In the genomic region with DNA sequence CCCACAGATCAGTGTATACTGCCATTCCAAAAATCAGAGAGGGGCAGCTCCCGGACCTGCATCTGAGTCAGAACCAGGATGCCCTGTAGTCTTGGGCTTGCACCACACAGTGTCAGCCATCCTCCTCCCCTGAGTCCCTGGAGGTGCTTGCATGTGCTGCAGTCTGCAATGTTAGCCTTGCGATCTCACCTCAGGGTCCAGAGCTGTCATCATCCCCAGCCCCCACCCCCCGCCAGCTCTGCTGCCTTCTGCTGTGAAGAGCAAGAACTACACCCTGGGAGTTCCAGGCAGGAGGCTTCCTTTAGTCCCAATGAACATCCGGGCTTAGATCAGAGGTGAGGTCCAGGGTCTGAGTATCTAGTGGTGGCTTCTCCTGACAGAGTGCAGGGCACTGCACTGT, we compare ENCODE assay signal across 11 mouse cellular contexts. TPM values are rescaled to one million over a fixed set of nuclear protein-coding genes. Genes with fewer than 3 reads are reported as not detected.
DNase-seq lines count a peak whose midpoint lies in the region; ATAC-seq and TF ChIP-seq lines count a peak whose summit lies in the region.
"Had no signal": no experiment of that assay in that cellular context is flagged by ENCODE, and none has a peak within 500 bp of the region (broad histone marks: within the 10 kb centered on the region; RNA-seq: fewer than 3 reads in every experiment).

No protein-coding gene starts in this region.

- H3K27ac ChIP-seq in forebrain, postnatal 0 days (ENCODE audit: low read depth, low read length) = no peak overlapping the region
- H3K27ac ChIP-seq in forebrain, embryonic 16.5 days (ENCODE audit: low read length) = no peak overlapping the region
- H3K27ac ChIP-seq in midbrain, embryonic 13.5 days = 0 out of 2 replicates have a peak overlapping the region, but pooled peaks have one; percentile 6
- no peak overlapping the region for H3K27ac ChIP-seq in midbrain, embryonic 11.5 days (ENCODE audit: low read depth, low read length)
- H3K27ac ChIP-seq in midbrain, embryonic 16.5 days (ENCODE audit: low read length) = no peak overlapping the region

- H3K4me3 ChIP-seq in forebrain, postnatal 0 days (ENCODE audit: low read depth, low read length) = no peak overlapping the region
- no peak overlapping the region for H3K4me3 ChIP-seq in forebrain, embryonic 16.5 days (replicated peaks; ENCODE audit: low read length)
- H3K4me3 ChIP-seq in midbrain, embryonic 13.5 days (replicated peaks) = no peak overlapping the region
- no peak overlapping the region for H3K4me3 ChIP-seq in midbrain, embryonic 11.5 days (ENCODE audit: low read depth, low read length)
- H3K4me3 ChIP-seq in midbrain, embryonic 16.5 days (ENCODE audit: low read depth, low read length) = no peak overlapping the region

- H3K4me2 ChIP-seq in forebrain, postnatal 0 days (ENCODE audit: low read depth) = no peak overlapping the region
- H3K4me2 ChIP-seq in forebrain, embryonic 16.5 days (ENCODE audit: low read length) = no peak overlapping the region
- no peak overlapping the region for H3K4me2 ChIP-seq in midbrain, embryonic 13.5 days (replicated peaks)
- H3K4me2 ChIP-seq in midbrain, embryonic 11.5 days = no peak overlapping the region
- no peak overlapping the region for H3K4me2 ChIP-seq in midbrain, embryonic 16.5 days (ENCODE audit: low read length)

- H3K36me3 ChIP-seq in forebrain, postnatal 0 days (ENCODE audit: insufficient read depth) = no peaks in the 10 kb centered on the region
- H3K36me3 ChIP-seq in forebrain, embryonic 16.5 days (ENCODE audit: control insufficient read depth, insufficient read depth) = no peaks in the 10 kb centered on the region
- no peaks in the 10 kb centered on the region for H3K36me3 ChIP-seq in midbrain, embryonic 13.5 days
- no peaks in the 10 kb centered on the region for H3K36me3 ChIP-seq in midbrain, embryonic 11.5 days (ENCODE audit: control insufficient read depth, insufficient read depth, low read length)
- no peaks in the 10 kb centered on the region for H3K36me3 ChIP-seq in midbrain, embryonic 16.5 days (ENCODE audit: control insufficient read depth, insufficient read depth, low read length)

- H3K9ac ChIP-seq in forebrain, postnatal 0 days = no peak overlapping the region
- H3K9ac ChIP-seq in forebrain, embryonic 16.5 days (replicated peaks; ENCODE audit: low read depth, low read length) = no peak overlapping the region
- no peak overlapping the region for H3K9ac ChIP-seq in midbrain, embryonic 13.5 days (replicated peaks)
- H3K9ac ChIP-seq in midbrain, embryonic 11.5 days (ENCODE audit: low read length) = no peak overlapping the region
- no peak overlapping the region for H3K9ac ChIP-seq in midbrain, embryonic 16.5 days (ENCODE audit: low read depth, low read length)

- H3K4me1 ChIP-seq in forebrain, postnatal 0 days (ENCODE audit: insufficient read depth) = no peaks in the 10 kb centered on the region
- no peaks in the 10 kb centered on the region for H3K4me1 ChIP-seq in forebrain, embryonic 16.5 days (replicated peaks; ENCODE audit: control insufficient read depth, insufficient read depth, low read length)
- H3K4me1 ChIP-seq in midbrain, embryonic 13.5 days (replicated peaks) = peaks cover 14% of the 10 kb centered on the region
- no peaks in the 10 kb centered on the region for H3K4me1 ChIP-seq in midbrain, embryonic 11.5 days (ENCODE audit: control insufficient read depth, insufficient read depth, low read length)
- peaks cover 13% of the 10 kb centered on the region; the same call in 1 of the 2 replicates for H3K4me1 ChIP-seq in midbrain, embryonic 16.5 days (ENCODE audit: control insufficient read depth, insufficient read depth, low read length)

- no peak for DNase-seq in forebrain, postnatal 0 days
- peak; percentile 45 for DNase-seq in kidney, postnatal 10 days
- DNase-seq in kidney, postnatal 36 days = no peak
- no peak for DNase-seq in midbrain, embryonic 11.5 days (ENCODE audit: low spot score, missing footprints)
- DNase-seq: gastrocnemius, postnatal 25 days; thymus, postnatal 14 days had no signal

- no peaks in the 10 kb centered on the region for H3K9me3 ChIP-seq in forebrain, postnatal 0 days (ENCODE audit: low read length)
- H3K9me3 ChIP-seq in forebrain, embryonic 16.5 days (ENCODE audit: control insufficient read depth, low read length) = no peaks in the 10 kb centered on the region
- H3K9me3 ChIP-seq in midbrain, embryonic 13.5 days = no peaks in the 10 kb centered on the region
- H3K9me3 ChIP-seq in midbrain, embryonic 11.5 days (ENCODE audit: control insufficient read depth, low read length) = no peaks in the 10 kb centered on the region
- H3K9me3 ChIP-seq in midbrain, embryonic 16.5 days (replicated peaks; ENCODE audit: control insufficient read depth, low read length, poor library complexity, severe bottlenecking) = no peaks in the 10 kb centered on the region

- 27% methylated on average over 4 of the region's 4 CpGs for WGBS in forebrain, postnatal 0 days
- 39% methylated on average over 4 of the region's 4 CpGs for WGBS in forebrain, embryonic 16.5 days
- WGBS in midbrain, embryonic 13.5 days = 28% methylated on average over 4 of the region's 4 CpGs
- WGBS in midbrain, embryonic 11.5 days = 35% methylated on average over 4 of the region's 4 CpGs
- 24% methylated on average over 4 of the region's 4 CpGs for WGBS in midbrain, embryonic 16.5 days

- H3K27me3 ChIP-seq in forebrain, postnatal 0 days (ENCODE audit: insufficient read depth, low read length) = no peaks in the 10 kb centered on the region
- H3K27me3 ChIP-seq in forebrain, embryonic 16.5 days (replicated peaks; ENCODE audit: control insufficient read depth, insufficient read depth, low read length) = no peaks in the 10 kb centered on the region
- no peaks in the 10 kb centered on the region for H3K27me3 ChIP-seq in midbrain, embryonic 13.5 days
- H3K27me3 ChIP-seq in midbrain, embryonic 11.5 days (ENCODE audit: control insufficient read depth, insufficient read depth, low read length) = no peaks in the 10 kb centered on the region
- H3K27me3 ChIP-seq in midbrain, embryonic 16.5 days (ENCODE audit: control insufficient read depth, insufficient read depth, low read depth, low read length) = no peaks in the 10 kb centered on the region

- ATAC-seq in forebrain, postnatal 0 days = no peak
- ATAC-seq in forebrain, embryonic 16.5 days = no peak
- peak; percentile 58; the same call in 1 of the 2 replicates for ATAC-seq in midbrain, embryonic 13.5 days
- ATAC-seq in midbrain, embryonic 11.5 days (ENCODE audit: low FRiP score) = no peak
- ATAC-seq in midbrain, embryonic 16.5 days = 0 out of 2 replicates have a peak, but pooled peaks have one; percentile 34
- ATAC-seq in CD4-positive, CD25-positive, alpha-beta regulatory T cell, adult 4 months = no peak
- ATAC-seq: Patski had no signal

- peak; percentile 41 for TF ChIP-seq CTCF in forebrain, postnatal 0 days (IDR thresholded peaks at IDR 0.05; ENCODE audit: low read depth)

RNA-seq across cellular contexts. Expression of gene Lemd2, which starts 46.2 kb away (rescaled TPM):
- 86.9 and 90.7 TPM in 2 replicates for total RNA-seq in forebrain, postnatal 0 days (2014; rRNA removed)
- polyA plus RNA-seq in forebrain, postnatal 0 days (2015; fragmentation: Nextera tagmentation; extraction: Ambion mirVana) = 17.7 and 19.2 TPM in 2 replicates
- polyA plus RNA-seq in forebrain, embryonic 16.5 days (2015; fragmentation: Nextera tagmentation; extraction: Ambion mirVana) = 21.3 and 26.4 TPM in 2 replicates
- 16.5 and 24.0 TPM in 2 replicates for polyA plus RNA-seq in midbrain, embryonic 13.5 days (2015; fragmentation: Nextera tagmentation; extraction: Ambion mirVana)
- polyA plus RNA-seq in midbrain, embryonic 11.5 days (2014; fragmentation: Nextera tagmentation; extraction: Ambion mirVana) = 13.2 and 16.3 TPM in 2 replicates
- 20.8 and 22.8 TPM in 2 replicates for polyA plus RNA-seq in midbrain, embryonic 16.5 days (2015; fragmentation: Nextera tagmentation; extraction: Ambion mirVana)
- 10 to 100 TPM; 10.7 to 11.4 TPM for polyA plus RNA-seq in CD4-positive, CD25-positive, alpha-beta regulatory T cell, adult 4 months (2017; shearing (Covaris generic))

Comparison
In these comparisons a context has a peak if more than half of its experiments do, and no peak if none do; other contexts are left out.
1. ATAC-seq: peak in midbrain, embryonic 13.5 days (single experiment) and midbrain, embryonic 16.5 days (single experiment); none in forebrain, postnatal 0 days (single experiment), forebrain, embryonic 16.5 days (single experiment), midbrain, embryonic 11.5 days (single experiment) and CD4-positive, CD25-positive, alpha-beta regulatory T cell, adult 4 months (single experiment).